Mouse (Mus musculus) stomach, adult 2 months (tissue): ENCODE measurements around the gene Pam16. TPM values are rescaled to one million over a fixed set of nuclear protein-coding genes. Genes with fewer than 3 reads are reported as not detected.

Experiments
- polyA plus RNA-seq: library from polyadenylated mRNA; depleted of rRNA; stranded (reverse); fragments of >200 nt; gene quantifications from 2 replicates; pipeline ENCODE4 v1.2.3, GENCODE M21; 2012; rRNA removed

The Pam16 gene
- 9.5 and 13.0 TPM in 2 replicates for polyA plus RNA-seq

GRCm38 (mm10) chr16:4624481-4625110 lies at the start of gene Pam16:
Pam16 (minus strand) TSS chr16:4624988.

GRCm38 (mm10) chr16:4639831-4640237 lies 15.0 kb upstream of the Pam16 start, which contains the start of the genes Vasn and Dnaja3:
Vasn (plus strand) TSS chr16:4639941.
Dnaja3 (plus strand) TSS chr16:4639989.

DNA sequence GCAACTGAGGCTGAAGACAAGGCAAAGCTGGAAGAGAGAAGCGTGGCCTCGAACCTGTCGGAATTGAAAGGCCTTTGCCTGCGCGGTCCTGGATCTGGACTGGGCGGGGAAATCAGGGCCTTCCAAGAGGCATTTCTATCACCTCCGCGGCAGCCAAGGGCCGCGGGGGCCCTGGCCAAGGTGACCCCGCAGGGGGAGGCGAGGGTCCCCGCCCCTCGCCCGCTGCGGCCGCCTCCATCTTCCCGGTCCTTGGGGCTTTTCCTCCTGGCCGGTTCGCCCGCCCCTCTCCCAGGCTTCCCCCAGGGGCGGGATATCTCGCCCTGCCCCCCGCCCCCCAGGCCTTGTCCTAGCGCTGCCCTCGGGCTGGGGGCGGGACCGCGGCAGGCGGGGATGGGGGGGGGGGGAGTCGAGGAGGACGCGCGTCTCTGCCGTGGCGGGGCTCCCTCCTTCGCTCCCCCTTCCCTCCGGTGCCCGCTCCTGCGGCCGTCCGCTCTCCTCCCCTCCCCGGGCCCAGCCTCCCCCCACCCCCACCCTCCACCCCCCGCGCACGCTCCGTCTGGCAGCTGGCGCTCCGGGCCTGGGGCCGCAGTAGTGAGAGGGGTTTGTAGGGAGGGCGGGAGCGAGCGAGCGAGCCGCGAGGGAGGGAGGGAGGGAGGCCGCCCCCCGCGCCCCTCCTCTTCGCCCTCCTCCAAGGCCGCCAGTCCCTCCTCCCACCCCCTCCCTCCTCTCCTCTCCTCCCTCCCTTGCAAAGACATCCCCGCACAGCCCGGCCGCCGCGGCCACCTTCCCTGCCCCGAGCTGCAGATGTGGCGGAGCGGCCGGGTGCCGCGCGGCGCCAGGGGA lies 30.6 kb downstream of the Pam16 start, which contains the start of gene Glis2:
Gene Glis2, plus strand, starts transcription at position 743 of the 843 bp plus-strand sequence.

Other genes with a start within 250 kb of the Pam16 start
- gene Adcy9, start 204.5 kb downstream of the Pam16 start, polyA plus RNA-seq = 2.4 and 3.6 TPM in 2 replicates
- gene Srl, start 83.2 kb downstream of the Pam16 start, polyA plus RNA-seq = 0.80 and 1.2 TPM in 2 replicates
- 2.3 and 3.2 TPM in 2 replicates for gene Tfap4, start 65.1 kb downstream of the Pam16 start, polyA plus RNA-seq
- 9.9 and 10.0 TPM in 2 replicates for gene Glis2, start 30.3 kb downstream of the Pam16 start, polyA plus RNA-seq
- 17.9 and 28.0 TPM in 2 replicates for gene Vasn, start 15.0 kb upstream of the Pam16 start, polyA plus RNA-seq
- 8.5 and 9.2 TPM in 2 replicates for gene Dnaja3, start 15.0 kb upstream of the Pam16 start, polyA plus RNA-seq
- gene Coro7, start 54.8 kb upstream of the Pam16 start, polyA plus RNA-seq = 21.3 and 22.7 TPM in 2 replicates
- gene Nmral1, start 94.4 kb upstream of the Pam16 start, polyA plus RNA-seq = 1.1 and 1.6 TPM in 2 replicates
- gene Hmox2, start 101.4 kb upstream of the Pam16 start, polyA plus RNA-seq = 14.6 and 16.8 TPM in 2 replicates
- gene Cdip1, start 165.3 kb upstream of the Pam16 start, polyA plus RNA-seq = 39.6 and 41.2 TPM in 2 replicates
- not detected in 2 replicates for gene 4930562C15Rik, start 210.4 kb upstream of the Pam16 start, polyA plus RNA-seq